Mouse (Mus musculus): ENCODE data around the gene Cdip1.

DNA sequence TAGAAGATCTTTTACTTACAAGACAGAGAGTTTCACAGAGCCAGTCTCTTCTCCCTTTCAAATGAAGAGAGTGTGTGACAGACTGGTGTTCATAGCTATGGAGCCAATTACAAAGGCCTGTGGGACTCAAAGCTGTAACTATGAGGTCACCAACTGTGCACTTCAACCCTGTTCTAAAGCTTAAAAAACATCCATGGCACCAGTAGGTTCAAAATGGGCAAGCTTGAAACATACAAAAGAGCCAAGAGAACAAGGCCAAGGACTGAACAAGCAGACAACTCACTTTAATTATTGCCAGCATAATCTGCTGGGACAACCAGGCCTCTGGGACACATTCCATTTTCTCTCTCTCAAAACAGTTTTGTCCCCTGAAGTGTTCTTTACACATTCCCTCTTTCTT, 1.9 kb downstream of the Cdip1 start:
- TF ChIP-seq POLR2AphosphoS2 (IDR thresholded peaks at IDR 0.05; ENCODE audit: insufficient read length, low read depth) (no peak), E2F4 (IDR thresholded peaks at IDR 0.05; ENCODE audit: insufficient read depth) (no peak), POLR2A (IDR thresholded peaks at IDR 0.05; ENCODE audit: insufficient read length, low read depth) (no peak), TCF3 (IDR thresholded peaks at IDR 0.05; ENCODE audit: insufficient read length, low read depth) (no peak), TCF12 (IDR thresholded peaks at IDR 0.05; ENCODE audit: insufficient read depth, poor library complexity, severe bottlenecking) (no peak), MYOD1 (IDR thresholded peaks at IDR 0.05; ENCODE audit: control insufficient read depth in 1 of 3, insufficient read length in 2 of 3, low read depth in 2 of 3) (no peak), USF1 (IDR thresholded peaks at IDR 0.05; ENCODE audit: low read depth) (no peak)
